In genomic region chr17:37047332-37047976, GRCm38 (mm10) we compare ENCODE assay signal across 9 mouse cellular contexts. TPM values are rescaled to one million over a fixed set of nuclear protein-coding genes. Genes with fewer than 3 reads are reported as not detected.
DNase-seq lines count a peak whose midpoint lies in the region; ATAC-seq and TF ChIP-seq lines count a peak whose summit lies in the region.
"Had no signal": no experiment of that assay in that cellular context is flagged by ENCODE, and none has a peak within 500 bp of the region (broad histone marks: within the 10 kb centered on the region; RNA-seq: fewer than 3 reads in every experiment).

No protein-coding gene starts in this region.

- DNase-seq in cerebellum, adult 11 months: peak; percentile 44
- DNase-seq in thymus, adult 2 months: peak; percentile 19
- DNase-seq in thymus, postnatal 0 days (ENCODE audit: low spot score): no peak
- no peak for DNase-seq in limb, embryonic 14.5 days (ENCODE audit: low spot score)
- DNase-seq in natural killer cell, adult 2 months (ENCODE audit: low spot score in 2 of 2): no peak
- DNase-seq in ovary, adult 18-20 months (ENCODE audit: low spot score): no peak
- DNase-seq in adrenal gland, postnatal 10 days: no peak

- peaks cover 7% of the 10 kb centered on the region for H3K27me3 ChIP-seq in thymus, adult 2 months (ENCODE audit: control insufficient read depth, insufficient read depth, low read length)
- no peaks in the 10 kb centered on the region for H3K27me3 ChIP-seq in limb, embryonic 14.5 days (ENCODE audit: control insufficient read depth, insufficient read depth, low read length)

- 0 out of 2 replicates have a peak overlapping the region, but pooled peaks have one; percentile 94 for H3K9ac ChIP-seq in limb, embryonic 14.5 days (ENCODE audit: low read depth, low read length, severe bottlenecking)

- H3K4me1 ChIP-seq in thymus, adult 2 months (replicated peaks; ENCODE audit: control insufficient read depth, insufficient read depth, low read length): peaks cover 30% of the 10 kb centered on the region
- peaks cover 28% of the 10 kb centered on the region for H3K4me1 ChIP-seq in limb, embryonic 14.5 days (ENCODE audit: control insufficient read depth, insufficient read depth, low read length)

- ATAC-seq in cerebellum, adult (ENCODE audit: insufficient number of reproducible peaks, low FRiP score, low TSS enrichment): no peak
- ATAC-seq in limb, embryonic 14.5 days (ENCODE audit: low FRiP score, low read depth): no peak

- H3K9me3 ChIP-seq in limb, embryonic 14.5 days (ENCODE audit: control insufficient read depth, low read length): no peaks in the 10 kb centered on the region

- TF ChIP-seq CTCF in thymus, adult 2 months (IDR thresholded peaks at IDR 0.05; ENCODE audit: borderline replicate concordance, control insufficient read depth, extremely low read depth, insufficient read depth, low read length, poor library complexity): no peak

- peak overlapping the region; percentile 87 for H3K4me2 ChIP-seq in limb, embryonic 14.5 days (replicated peaks; ENCODE audit: low read depth, low read length, severe bottlenecking)

- no peak for TF ChIP-seq POLR2A in thymus, adult 2 months (IDR thresholded peaks at IDR 0.05; ENCODE audit: control insufficient read depth, extremely low read depth, insufficient read depth, low read length, poor library complexity)
- TF ChIP-seq POLR2A in limb, embryonic 14.5 days (IDR thresholded peaks at IDR 0.05; ENCODE audit: borderline replicate concordance, extremely low read depth, insufficient read depth, insufficient read length): no peak

- H3K36me3 ChIP-seq in thymus, adult 2 months (ENCODE audit: control insufficient read depth, insufficient read depth, low read length): no peaks in the 10 kb centered on the region
- H3K36me3 ChIP-seq in limb, embryonic 14.5 days (ENCODE audit: control insufficient read depth, insufficient read depth, low read length): peaks cover 4% of the 10 kb centered on the region; the same call in 1 of the 2 replicates

- H3K4me3 ChIP-seq in thymus, adult 2 months (ENCODE audit: control insufficient read depth, insufficient read depth, low read length): no peak overlapping the region
- H3K4me3 ChIP-seq in limb, embryonic 14.5 days (replicated peaks; ENCODE audit: low read length): peak overlapping the region; percentile 86

- WGBS in thymus, adult 2 months: 89% methylated on average over 19 of the region's 19 CpGs
- 24% methylated on average over 19 of the region's 19 CpGs for WGBS in limb, embryonic 14.5 days

- H3K27ac ChIP-seq in thymus, adult 2 months (ENCODE audit: control insufficient read depth, insufficient read depth, low read length): no peak overlapping the region
- H3K27ac ChIP-seq in limb, embryonic 14.5 days (replicated peaks; ENCODE audit: low read depth, low read length): no peak overlapping the region

RNA-seq across cellular contexts. Expression of gene Gabbr1, which starts 1.7 kb away (rescaled TPM):
- 124 and 135 TPM in 2 replicates for polyA plus RNA-seq in thymus, adult 2 months (2012; rRNA removed)
- 2.4 and 6.8 TPM in 2 replicates for polyA plus RNA-seq in thymus, postnatal 0 days (2015; fragmentation: Nextera tagmentation; extraction: Ambion mirVana)
- 111 and 139 TPM in 2 replicates for polyA plus RNA-seq in limb, embryonic 14.5 days (2012; rRNA removed)
- 8.4 and 11.1 TPM in 2 replicates for polyA plus RNA-seq in limb, embryonic 14.5 days (2014; fragmentation: Nextera tagmentation; extraction: Ambion mirVana)
- 10 to 100 TPM; 22.1 to 40.3 TPM for total RNA-seq in adrenal gland, postnatal 10 days (2021)

RNA-seq across cellular contexts. Expression of gene Mog, which starts 24.3 kb away (rescaled TPM):
- polyA plus RNA-seq in thymus, adult 2 months (2012; rRNA removed): not detected in 2 replicates
- polyA plus RNA-seq in thymus, postnatal 0 days (2015; fragmentation: Nextera tagmentation; extraction: Ambion mirVana): not detected in 2 replicates
- not detected in 2 replicates for polyA plus RNA-seq in limb, embryonic 14.5 days (2012; rRNA removed)
- 0.35 TPM in 1 of 2 replicates, not detected in the other for polyA plus RNA-seq in limb, embryonic 14.5 days (2014; fragmentation: Nextera tagmentation; extraction: Ambion mirVana)
- total RNA-seq in adrenal gland, postnatal 10 days (2021): not detected
- polyA plus RNA-seq: small intestine, adult 2 months had no signal

RNA-seq across cellular contexts. Expression of gene Olfr90, which starts 40.8 kb away (rescaled TPM):
- not detected in 2 replicates for polyA plus RNA-seq in thymus, adult 2 months (2012; rRNA removed)
- not detected in 2 replicates for polyA plus RNA-seq in thymus, postnatal 0 days (2015; fragmentation: Nextera tagmentation; extraction: Ambion mirVana)
- not detected in 2 replicates for polyA plus RNA-seq in limb, embryonic 14.5 days (2012; rRNA removed)
- not detected in 2 replicates for polyA plus RNA-seq in limb, embryonic 14.5 days (2014; fragmentation: Nextera tagmentation; extraction: Ambion mirVana)
- not detected for total RNA-seq in adrenal gland, postnatal 10 days (2021)
- polyA plus RNA-seq: small intestine, adult 2 months had no signal

RNA-seq across cellular contexts. Expression of gene Zfp57, which starts 46.5 kb away (rescaled TPM):
- 0.94 and 1.1 TPM in 2 replicates for polyA plus RNA-seq in thymus, adult 2 months (2012; rRNA removed)
- 3.4 and 3.9 TPM in 2 replicates for polyA plus RNA-seq in thymus, postnatal 0 days (2015; fragmentation: Nextera tagmentation; extraction: Ambion mirVana)
- polyA plus RNA-seq in limb, embryonic 14.5 days (2012; rRNA removed): 140 and 149 TPM in 2 replicates
- polyA plus RNA-seq in limb, embryonic 14.5 days (2014; fragmentation: Nextera tagmentation; extraction: Ambion mirVana): 85.9 and 86.1 TPM in 2 replicates
- total RNA-seq in adrenal gland, postnatal 10 days (2021): 1 to 10 TPM; 4.0 to 7.7 TPM

RNA-seq across cellular contexts. Expression of gene Olfr91, which starts 50.6 kb away (rescaled TPM):
- not detected in 2 replicates for polyA plus RNA-seq in thymus, adult 2 months (2012; rRNA removed)
- not detected in 2 replicates for polyA plus RNA-seq in thymus, postnatal 0 days (2015; fragmentation: Nextera tagmentation; extraction: Ambion mirVana)
- not detected in 2 replicates for polyA plus RNA-seq in limb, embryonic 14.5 days (2012; rRNA removed)
- 0.07 TPM in 1 of 2 replicates, not detected in the other for polyA plus RNA-seq in limb, embryonic 14.5 days (2014; fragmentation: Nextera tagmentation; extraction: Ambion mirVana)
- total RNA-seq in adrenal gland, postnatal 10 days (2021): not detected
- polyA plus RNA-seq: small intestine, adult 2 months had no signal

Comparison
In these comparisons a context has a peak if more than half of its experiments do, and no peak if none do; other contexts are left out.
1. DNase-seq: peak in cerebellum, adult 11 months (single experiment) and thymus, adult 2 months (single experiment); none in thymus, postnatal 0 days (single experiment), limb, embryonic 14.5 days (single experiment), natural killer cell, adult 2 months (0 of 2), ovary, adult 18-20 months (single experiment) and adrenal gland, postnatal 10 days (single experiment).